Mouse (Mus musculus) E14TG2a.4 (cell line): Measurements from ENCODE around the gene Bcor.

ENCODE experiments used
- H3K27me3 ChIP-seq: 2 replicates; pipeline ENCODE4 v1.6.1; 2014; ENCODE audit warnings: low read length, control low read depth; ENCODE audit not compliant: insufficient read depth
- H3K36me3 ChIP-seq: 2 replicates; pipeline ENCODE4 v1.6.1; 2014; ENCODE audit warnings: low read length, control low read depth; ENCODE audit not compliant: insufficient read depth
- H3K4me1 ChIP-seq: replicated peaks from 2 replicates; pipeline ENCODE4 v1.6.1; 2014; ENCODE audit warnings: low read depth, low read length, control low read depth
- H3K4me3 ChIP-seq: replicated peaks from 2 replicates; pipeline ENCODE4 v1.5.1; 2014; ENCODE audit warnings: mild to moderate bottlenecking, low read length
- H3K9me3 ChIP-seq: 2 replicates; pipeline ENCODE4 v1.6.1; 2014; ENCODE audit warnings: low read length, control low read depth
- CTCF ChIP-seq: conservative IDR thresholded peaks from 2 replicates; pipeline ENCODE4 v1.5.1; 2014; ENCODE audit warnings: low read length
- NANOG ChIP-seq: IDR thresholded peaks from 2 replicates; pipeline ENCODE4 v1.6.1; 2014; ENCODE audit warnings: borderline replicate concordance, low read length, mixed read lengths
- POU5F1 ChIP-seq: IDR thresholded peaks from 2 replicates; pipeline ENCODE4 v1.6.1; 2014; ENCODE audit warnings: low read length, borderline replicate concordance

Gene Bcor

DNA sequence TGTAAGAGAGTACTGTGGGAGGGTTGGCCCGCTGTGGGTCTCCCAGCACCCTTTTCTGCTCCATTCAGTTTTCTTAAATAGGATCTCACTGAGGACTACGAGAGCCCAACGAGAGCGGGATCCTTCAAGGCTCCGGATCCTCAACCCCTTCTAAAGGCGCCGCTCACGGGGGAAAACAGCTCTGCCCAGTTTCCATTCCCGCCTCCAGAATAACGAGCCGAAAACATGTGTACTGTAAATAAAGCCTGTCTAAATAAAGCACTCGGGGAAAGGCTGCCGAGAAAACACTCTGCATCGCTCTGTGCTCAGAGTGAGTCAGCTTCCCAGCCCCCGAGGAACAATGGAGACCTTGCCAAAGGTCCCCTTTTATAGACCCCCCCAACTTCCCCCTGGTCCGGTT lies 155.7 kb downstream of the Bcor start:
- TF ChIP-seq NANOG = no peak
- no peak for TF ChIP-seq CTCF
- TF ChIP-seq POU5F1 = no peak
- H3K9me3 ChIP-seq = no peaks in the 10 kb centered on the region
- H3K4me3 ChIP-seq = no peak overlapping the region
- H3K4me1 ChIP-seq = peaks cover 72% of the 10 kb centered on the region
- no peaks in the 10 kb centered on the region for H3K36me3 ChIP-seq
- peaks cover 37% of the 10 kb centered on the region for H3K27me3 ChIP-seq

DNA sequence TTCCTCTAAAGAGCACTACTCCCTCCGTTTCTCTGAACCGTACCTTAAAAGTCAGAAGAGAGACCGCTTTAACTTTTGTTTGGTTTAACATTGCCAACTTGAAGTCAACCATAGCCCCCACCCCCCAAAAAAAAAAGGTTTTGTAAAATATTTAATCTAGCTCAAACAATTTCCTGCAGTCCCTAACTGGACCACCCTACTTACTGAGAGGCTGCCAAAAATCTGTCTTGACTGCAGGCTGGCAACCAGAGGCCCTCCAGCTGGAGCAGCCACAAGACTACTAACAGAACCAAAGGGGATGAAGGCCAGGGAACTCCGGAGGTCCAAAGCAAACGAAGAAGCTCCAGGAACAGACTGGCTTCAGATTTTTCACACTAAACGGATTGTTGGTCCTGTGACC lies 156.2 kb downstream of the Bcor start:
- TF ChIP-seq POU5F1 (no peak), NANOG (no peak)
- Histone ChIP-seq H3K36me3 (no peaks in the 10 kb centered on the region), H3K4me1 (peaks cover 67% of the 10 kb centered on the region), H3K4me3 (no peak overlapping the region), H3K9me3 (no peaks in the 10 kb centered on the region), H3K27me3 (peaks cover 37% of the 10 kb centered on the region)

DNA sequence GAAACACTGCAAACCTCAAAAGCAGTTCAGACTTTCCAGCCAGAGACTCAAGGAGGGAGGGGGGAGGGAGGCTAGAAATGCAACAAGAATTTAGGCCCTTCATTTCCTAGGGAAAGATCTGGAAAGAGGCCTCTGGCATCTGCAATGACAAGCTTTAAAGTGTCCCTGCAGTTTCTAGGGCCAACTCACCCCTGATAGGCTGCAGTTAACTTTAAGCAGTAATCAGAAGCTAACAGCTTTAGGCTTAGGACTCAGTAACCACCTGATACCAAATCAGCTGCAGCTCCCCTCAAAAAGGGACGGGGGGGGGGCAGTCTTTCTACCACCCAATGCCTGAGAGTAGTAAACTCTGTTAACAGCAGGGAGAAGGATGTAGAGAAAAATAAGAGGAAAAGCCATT lies 156.6 kb downstream of the Bcor start:
- no peak overlapping the region for H3K4me3 ChIP-seq
- no peaks in the 10 kb centered on the region for H3K36me3 ChIP-seq
- no peak for TF ChIP-seq NANOG
- TF ChIP-seq CTCF = no peak
- TF ChIP-seq POU5F1 = no peak
- no peaks in the 10 kb centered on the region for H3K9me3 ChIP-seq
- peaks cover 37% of the 10 kb centered on the region for H3K27me3 ChIP-seq
- H3K4me1 ChIP-seq = peaks cover 66% of the 10 kb centered on the region

DNA sequence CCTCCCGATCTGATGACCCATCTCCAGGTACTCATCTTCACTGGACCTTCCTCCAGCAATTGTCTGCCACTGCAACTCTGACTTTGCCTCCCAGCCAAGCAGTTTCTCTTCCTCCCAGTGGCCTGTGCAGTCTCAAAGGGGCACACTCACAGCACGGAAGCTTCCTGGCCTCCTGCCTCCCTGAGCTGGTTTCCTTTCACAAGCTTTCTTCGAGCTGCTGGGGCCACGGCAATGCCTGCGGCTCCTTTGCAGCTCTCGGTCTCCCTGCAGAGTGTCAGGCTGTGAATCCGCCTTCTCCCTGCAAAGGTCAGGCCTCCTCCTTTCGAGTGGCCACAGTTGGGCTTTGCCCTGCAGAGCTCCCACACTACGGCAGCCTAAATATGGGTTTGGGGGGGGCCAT lies 157.0 kb downstream of the Bcor start:
- Histone ChIP-seq H3K36me3 (no peaks in the 10 kb centered on the region), H3K9me3 (no peaks in the 10 kb centered on the region), H3K4me1 (peaks cover 66% of the 10 kb centered on the region), H3K27me3 (peaks cover 37% of the 10 kb centered on the region), H3K4me3 (no peak overlapping the region)
- TF ChIP-seq NANOG = no peak

DNA sequence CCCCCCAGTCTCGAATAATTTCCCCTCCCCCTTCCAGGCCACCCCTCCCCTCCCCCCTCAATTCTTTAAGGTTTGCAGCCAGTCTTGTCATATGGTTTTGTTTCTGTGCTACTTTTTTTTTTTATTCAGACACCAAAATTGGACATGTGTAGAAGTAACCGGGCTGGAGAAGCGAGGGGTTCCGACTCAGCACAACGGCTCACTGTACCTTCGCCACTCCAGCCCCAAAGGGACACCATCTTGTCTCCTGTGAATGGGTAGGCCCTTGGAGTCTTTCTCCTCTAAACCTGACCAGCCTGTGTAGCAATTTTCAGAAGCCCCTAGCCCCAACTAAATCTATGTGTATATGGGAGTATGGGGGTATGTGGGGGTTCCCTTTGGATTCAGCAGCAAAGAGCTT lies 157.6 kb downstream of the Bcor start:
- Histone ChIP-seq H3K36me3 (no peaks in the 10 kb centered on the region), H3K4me1 (peaks cover 68% of the 10 kb centered on the region), H3K4me3 (no peak overlapping the region), H3K27me3 (peaks cover 40% of the 10 kb centered on the region), H3K9me3 (no peaks in the 10 kb centered on the region)
- TF ChIP-seq POU5F1 (no peak), CTCF (no peak), NANOG (no peak)

DNA sequence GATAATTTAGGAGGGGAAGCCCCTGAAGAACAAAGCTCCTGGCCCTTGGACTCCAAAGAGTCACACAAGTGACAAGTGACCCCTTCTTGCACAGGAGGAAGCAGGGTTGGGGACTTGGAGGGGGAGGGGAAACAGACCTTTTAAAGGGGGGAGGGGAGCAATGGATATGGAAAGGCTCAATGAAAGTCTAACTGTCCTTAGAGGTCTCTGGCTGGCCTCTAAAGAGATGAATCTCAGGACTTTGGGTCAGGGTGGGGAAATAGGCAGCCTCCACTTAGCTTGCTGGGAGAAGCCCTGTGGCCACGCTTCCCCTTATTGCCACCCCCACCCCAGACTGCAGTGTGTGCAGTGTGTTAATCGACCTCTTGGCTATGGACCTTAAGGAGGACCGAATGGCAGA lies 158.2 kb downstream of the Bcor start:
- Histone ChIP-seq H3K27me3 (peaks cover 43% of the 10 kb centered on the region), H3K4me3 (no peak overlapping the region), H3K9me3 (no peaks in the 10 kb centered on the region), H3K36me3 (no peaks in the 10 kb centered on the region), H3K4me1 (peaks cover 71% of the 10 kb centered on the region)
- TF ChIP-seq CTCF = no peak
- no peak for TF ChIP-seq NANOG
- TF ChIP-seq POU5F1 = no peak

DNA sequence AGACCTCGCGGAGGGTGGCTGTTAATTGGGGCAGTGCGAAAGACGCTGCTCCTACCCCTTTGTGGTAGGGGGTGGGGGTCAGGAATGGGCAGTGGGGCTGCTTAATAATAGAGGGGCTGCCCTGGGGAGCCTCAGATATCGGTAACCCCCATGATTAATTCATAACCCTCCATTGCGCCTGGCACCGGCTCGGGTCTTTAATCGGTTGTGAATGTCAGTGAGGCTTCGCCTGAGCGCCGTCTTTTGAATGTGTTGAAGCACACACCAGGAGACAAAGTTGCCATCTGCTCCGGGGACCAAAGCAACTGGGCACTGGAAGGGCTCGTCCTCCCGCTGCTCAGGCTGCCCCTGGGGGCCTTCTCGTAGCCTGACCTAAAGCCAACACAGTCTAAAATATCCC lies 158.8 kb downstream of the Bcor start:
- H3K27me3 ChIP-seq = peaks cover 43% of the 10 kb centered on the region
- no peak for TF ChIP-seq NANOG
- no peak for TF ChIP-seq CTCF
- TF ChIP-seq POU5F1 = no peak
- peaks cover 71% of the 10 kb centered on the region for H3K4me1 ChIP-seq
- no peaks in the 10 kb centered on the region for H3K36me3 ChIP-seq
- no peak overlapping the region for H3K4me3 ChIP-seq
- no peaks in the 10 kb centered on the region for H3K9me3 ChIP-seq

DNA sequence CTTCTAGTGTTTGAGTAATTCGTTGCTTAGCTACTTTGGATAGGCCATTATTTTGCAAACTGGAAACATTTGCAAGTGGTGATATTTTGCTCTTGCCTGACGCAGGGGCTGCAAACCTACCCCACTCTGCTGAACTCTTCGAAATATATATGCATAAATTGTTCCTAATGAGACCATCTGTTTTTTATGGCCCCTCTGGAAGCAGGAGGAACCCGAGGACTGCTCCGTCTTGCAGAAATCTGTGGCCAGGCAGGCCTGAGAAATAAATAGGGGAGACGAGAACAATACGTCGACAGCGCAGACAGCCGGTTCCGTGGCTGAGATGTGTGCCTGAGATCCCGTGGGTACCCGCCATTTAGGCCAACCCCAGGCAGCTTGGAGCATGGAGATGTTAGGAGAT lies 159.5 kb downstream of the Bcor start:
- TF ChIP-seq CTCF (no peak), NANOG (no peak), POU5F1 (no peak)
- no peaks in the 10 kb centered on the region for H3K9me3 ChIP-seq
- H3K4me1 ChIP-seq = peaks cover 68% of the 10 kb centered on the region
- no peak overlapping the region for H3K4me3 ChIP-seq
- no peaks in the 10 kb centered on the region for H3K36me3 ChIP-seq
- peaks cover 43% of the 10 kb centered on the region for H3K27me3 ChIP-seq

DNA sequence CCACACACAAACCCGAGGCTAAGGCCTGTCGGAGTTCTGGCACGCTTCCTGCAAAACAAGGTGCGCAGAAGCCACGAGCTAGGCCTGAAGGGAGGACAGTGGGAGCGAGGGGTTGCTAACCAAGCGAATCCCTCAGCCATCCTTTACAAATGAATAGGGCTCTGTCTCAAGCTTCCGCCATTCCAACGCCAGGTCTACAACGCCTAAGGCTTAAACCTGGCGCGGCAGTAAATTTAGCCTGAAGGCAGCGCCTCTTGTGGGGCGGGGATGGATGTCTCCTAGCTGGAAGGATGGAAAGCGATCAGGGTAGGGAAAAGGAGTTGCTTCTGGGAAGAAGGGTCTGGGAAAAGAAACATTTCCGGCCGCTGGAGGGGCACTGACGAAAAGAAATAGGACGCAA lies 160.2 kb downstream of the Bcor start:
- no peak for TF ChIP-seq CTCF
- TF ChIP-seq NANOG = no peak
- no peak for TF ChIP-seq POU5F1

DNA sequence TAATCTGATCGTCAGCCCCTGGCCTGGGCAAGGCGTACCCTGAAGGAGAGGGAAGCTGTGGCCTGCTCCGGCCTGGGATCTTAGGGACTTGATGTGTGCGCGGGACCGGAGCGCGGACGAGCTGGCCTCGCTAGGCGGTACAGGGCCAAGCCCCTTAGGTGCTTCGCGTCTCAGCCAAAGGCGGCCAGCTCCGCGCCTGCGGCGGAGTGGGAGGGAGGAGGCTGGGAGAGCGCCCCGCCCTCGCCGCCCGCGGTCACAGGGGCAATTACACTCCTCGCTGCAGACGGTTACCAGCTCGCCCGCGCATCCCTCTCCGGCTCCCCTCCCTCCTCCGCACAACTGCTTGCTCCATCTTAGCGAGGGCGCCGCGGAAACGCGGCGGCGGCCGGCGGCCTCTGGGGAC lies 161.2 kb downstream of the Bcor start:
- Histone ChIP-seq H3K27me3 (peaks cover 45% of the 10 kb centered on the region), H3K9me3 (no peaks in the 10 kb centered on the region), H3K4me3 (peak overlapping the region; percentile 60), H3K4me1 (peaks cover 52% of the 10 kb centered on the region), H3K36me3 (no peaks in the 10 kb centered on the region)
- TF ChIP-seq NANOG = no peak

More for the DNA sequence above, 160.2 kb downstream of the Bcor start:
- no peak overlapping the region for H3K4me3 ChIP-seq
- no peaks in the 10 kb centered on the region for H3K9me3 ChIP-seq
- peaks cover 62% of the 10 kb centered on the region for H3K4me1 ChIP-seq
- H3K36me3 ChIP-seq = no peaks in the 10 kb centered on the region
- peaks cover 48% of the 10 kb centered on the region for H3K27me3 ChIP-seq
